Mouse (Mus musculus): ENCODE results near the gene Id4.

Gene Id4

GRCm38 (mm10) chr13:48260690-48261278 lies at the start of gene Id4:
TSS of gene Id4 (plus strand) at chr13:48261228.
- DNase-seq (ENCODE audit: low spot score in 2 of 2), result peak; percentile 87 to 89

GRCm38 (mm10) chr13:48227136-48227535 lies 33.9 kb upstream of the Id4 start:
- peak; percentile 7 to 14 for DNase-seq (ENCODE audit: low spot score in 2 of 2)

- peak; percentile 89 to 92 for DNase-seq (ENCODE audit: low spot score in 2 of 2)
Observed at GRCm38 (mm10) chr13:48227712-48228111, 33.3 kb upstream of the Id4 start.

- DNase-seq (ENCODE audit: low spot score in 2 of 2), result no peak
Observed at GRCm38 (mm10) chr13:48228114-48228513, 32.9 kb upstream of the Id4 start.

GRCm38 (mm10) chr13:48230996-48231395 lies 30.0 kb upstream of the Id4 start:
- DNase-seq (ENCODE audit: low spot score in 2 of 2), result no peak

- DNase-seq (ENCODE audit: low spot score in 2 of 2), result no peak
Observed at GRCm38 (mm10) chr13:48236436-48236835, 24.6 kb upstream of the Id4 start.

GRCm38 (mm10) chr13:48236865-48237264 lies 24.2 kb upstream of the Id4 start:
- no peak for DNase-seq (ENCODE audit: low spot score in 2 of 2)

GRCm38 (mm10) chr13:48237516-48237915 lies 23.5 kb upstream of the Id4 start:
- DNase-seq (ENCODE audit: low spot score in 2 of 2), result no peak

- DNase-seq (ENCODE audit: low spot score in 2 of 2), result no peak
Observed at GRCm38 (mm10) chr13:48245235-48246012, 15.6 kb upstream of the Id4 start.

GRCm38 (mm10) chr13:48252559-48252958 lies 8.5 kb upstream of the Id4 start:
- no peak for DNase-seq (ENCODE audit: low spot score in 2 of 2)

GRCm38 (mm10) chr13:48255026-48255425 lies 6.0 kb upstream of the Id4 start:
- DNase-seq (ENCODE audit: low spot score in 2 of 2), result no peak

GRCm38 (mm10) chr13:48261341-48262221 lies 553 bp downstream of the Id4 start:
- DNase-seq (ENCODE audit: low spot score in 2 of 2), result peak; percentile 20 to 46

GRCm38 (mm10) chr13:48262451-48262969 lies 1.5 kb downstream of the Id4 start:
- DNase-seq (ENCODE audit: low spot score in 2 of 2), result peak in 1 of 2 experiments; percentile 9

- DNase-seq (ENCODE audit: low spot score in 2 of 2), result no peak
Observed at GRCm38 (mm10) chr13:48265029-48265428, 4.0 kb downstream of the Id4 start.

- DNase-seq (ENCODE audit: low spot score in 2 of 2), result peak; percentile 23 to 49
Observed at GRCm38 (mm10) chr13:48273451-48274069, 12.5 kb downstream of the Id4 start.

- DNase-seq (ENCODE audit: low spot score in 2 of 2), result no peak
Observed at GRCm38 (mm10) chr13:48274107-48274506, 13.1 kb downstream of the Id4 start.

GRCm38 (mm10) chr13:48276981-48277380 lies 16.0 kb downstream of the Id4 start:
- no peak for DNase-seq (ENCODE audit: low spot score in 2 of 2)

GRCm38 (mm10) chr13:48284426-48284825 lies 23.4 kb downstream of the Id4 start:
- DNase-seq (ENCODE audit: low spot score in 2 of 2), result no peak

GRCm38 (mm10) chr13:48284918-48285693 lies 24.1 kb downstream of the Id4 start:
- no peak for DNase-seq (ENCODE audit: low spot score in 2 of 2)

- no peak for DNase-seq (ENCODE audit: low spot score in 2 of 2)
Observed at GRCm38 (mm10) chr13:48290427-48290826, 29.4 kb downstream of the Id4 start.

- DNase-seq (ENCODE audit: low spot score in 2 of 2), result no peak
Observed at GRCm38 (mm10) chr13:48314500-48314899, 53.5 kb downstream of the Id4 start.
